17 mouse cellular contexts compared by ENCODE assay signal in genomic region chr11:97723709-97724108, GRCm38 (mm10). TPM values are rescaled to one million over a fixed set of nuclear protein-coding genes. Genes with fewer than 3 reads are reported as not detected.
DNase-seq lines count a peak whose midpoint lies in the region; ATAC-seq and TF ChIP-seq lines count a peak whose summit lies in the region.
"Had no signal": no experiment of that assay in that cellular context is flagged by ENCODE, and none has a peak within 500 bp of the region (broad histone marks: within the 10 kb centered on the region; RNA-seq: fewer than 3 reads in every experiment).

No protein-coding gene starts in this region.

- H3K27me3 ChIP-seq in heart, embryonic 12.5 days (replicated peaks): no peaks in the 10 kb centered on the region
- no peaks in the 10 kb centered on the region for H3K27me3 ChIP-seq in kidney, embryonic 16.5 days (ENCODE audit: insufficient read depth, low read length)
- H3K27me3 ChIP-seq in kidney, embryonic 14.5 days (ENCODE audit: control insufficient read depth, insufficient read depth, low read length): no peaks in the 10 kb centered on the region
- H3K27me3 ChIP-seq in lung, embryonic 14.5 days (ENCODE audit: insufficient read depth, low read length): no peaks in the 10 kb centered on the region
- H3K27me3 ChIP-seq in liver, embryonic 16.5 days (ENCODE audit: control insufficient read depth, insufficient read depth, low read depth, low read length): no peaks in the 10 kb centered on the region
- H3K27me3 ChIP-seq: embryonic facial prominence, embryonic 13.5 days; midbrain, embryonic 12.5 days; neural tube, embryonic 13.5 days had no signal

- peaks cover 6% of the 10 kb centered on the region for H3K4me1 ChIP-seq in heart, embryonic 12.5 days (replicated peaks)
- no peaks in the 10 kb centered on the region for H3K4me1 ChIP-seq in kidney, embryonic 16.5 days (ENCODE audit: insufficient read depth, low read length)
- no peaks in the 10 kb centered on the region for H3K4me1 ChIP-seq in kidney, embryonic 14.5 days (ENCODE audit: control insufficient read depth, insufficient read depth, low read length)
- H3K4me1 ChIP-seq in lung, embryonic 14.5 days (ENCODE audit: insufficient read depth): no peaks in the 10 kb centered on the region
- H3K4me1 ChIP-seq in lung, adult 2 months (ENCODE audit: control insufficient read depth, insufficient read depth, low read length): no peaks in the 10 kb centered on the region
- H3K4me1 ChIP-seq in liver, embryonic 16.5 days (ENCODE audit: control insufficient read depth, low read depth, low read length): no peaks in the 10 kb centered on the region; the same call in 1 of the 2 replicates
- H3K4me1 ChIP-seq: embryonic facial prominence, embryonic 13.5 days; midbrain, embryonic 12.5 days; neural tube, embryonic 13.5 days had no signal

- no peak overlapping the region for H3K4me2 ChIP-seq in heart, embryonic 12.5 days
- no peak overlapping the region for H3K4me2 ChIP-seq in kidney, embryonic 16.5 days (replicated peaks; ENCODE audit: low read depth, low read length)
- no peak overlapping the region for H3K4me2 ChIP-seq in kidney, embryonic 14.5 days (replicated peaks; ENCODE audit: low read depth, low read length)
- no peak overlapping the region for H3K4me2 ChIP-seq in lung, embryonic 14.5 days
- no peak overlapping the region for H3K4me2 ChIP-seq in liver, embryonic 16.5 days (ENCODE audit: low read depth, low read length)
- H3K4me2 ChIP-seq: embryonic facial prominence, embryonic 13.5 days; midbrain, embryonic 12.5 days; neural tube, embryonic 13.5 days had no signal

- no peak overlapping the region for H3K27ac ChIP-seq in heart, embryonic 12.5 days (ENCODE audit: poor library complexity, severe bottlenecking)
- peak overlapping the region; percentile 5; the same call in 1 of the 2 replicates for H3K27ac ChIP-seq in kidney, embryonic 16.5 days (ENCODE audit: low read length)
- H3K27ac ChIP-seq in kidney, embryonic 14.5 days (ENCODE audit: low read depth, low read length): no peak overlapping the region
- no peak overlapping the region for H3K27ac ChIP-seq in lung, embryonic 14.5 days (ENCODE audit: low read depth)
- no peak overlapping the region for H3K27ac ChIP-seq in liver, embryonic 16.5 days (ENCODE audit: low read length)
- H3K27ac ChIP-seq: embryonic facial prominence, embryonic 13.5 days; midbrain, embryonic 12.5 days; neural tube, embryonic 13.5 days had no signal

- peak; percentile 78 for ATAC-seq in heart, embryonic 12.5 days (ENCODE audit: insufficient number of reproducible peaks, low FRiP score)
- ATAC-seq in kidney, embryonic 16.5 days (ENCODE audit: low FRiP score, low TSS enrichment): peak; percentile 77
- no peak for ATAC-seq in kidney, embryonic 14.5 days (ENCODE audit: low FRiP score, low TSS enrichment)
- no peak for ATAC-seq in lung, embryonic 14.5 days (ENCODE audit: insufficient read depth)
- ATAC-seq in liver, embryonic 16.5 days (ENCODE audit: low read depth): peak; percentile 58; the same call in 1 of the 2 replicates
- ATAC-seq: forebrain, embryonic 16.5 days had no signal

- peaks cover 13% of the 10 kb centered on the region for H3K9me3 ChIP-seq in heart, embryonic 12.5 days (replicated peaks)
- H3K9me3 ChIP-seq in kidney, embryonic 16.5 days (ENCODE audit: low read length): no peaks in the 10 kb centered on the region; the same call in 1 of the 2 replicates
- no peaks in the 10 kb centered on the region for H3K9me3 ChIP-seq in kidney, embryonic 14.5 days (ENCODE audit: control insufficient read depth, low read length)
- H3K9me3 ChIP-seq in lung, embryonic 14.5 days (ENCODE audit: low read depth, low read length): no peaks in the 10 kb centered on the region
- H3K9me3 ChIP-seq in liver, embryonic 16.5 days (replicated peaks; ENCODE audit: control insufficient read depth, low read length): no peaks in the 10 kb centered on the region
- H3K9me3 ChIP-seq: neural tube, embryonic 13.5 days had no signal

- TF ChIP-seq CTCF in lung, embryonic 14.5 days (IDR thresholded peaks at IDR 0.05; ENCODE audit: low read depth): no peak
- no peak for TF ChIP-seq CTCF in lung, adult 2 months (IDR thresholded peaks at IDR 0.05; ENCODE audit: insufficient read depth, low read length)

- no peak overlapping the region for H3K4me3 ChIP-seq in heart, embryonic 12.5 days
- H3K4me3 ChIP-seq in kidney, embryonic 16.5 days (ENCODE audit: low read length): no peak overlapping the region
- H3K4me3 ChIP-seq in kidney, embryonic 14.5 days (ENCODE audit: low read length): no peak overlapping the region
- no peak overlapping the region for H3K4me3 ChIP-seq in lung, embryonic 14.5 days (ENCODE audit: low read depth, low read length)
- no peak overlapping the region for H3K4me3 ChIP-seq in lung, adult 2 months (replicated peaks; ENCODE audit: extremely low read depth, low read depth, low read length)
- H3K4me3 ChIP-seq in liver, embryonic 16.5 days (ENCODE audit: low read depth, low read length): no peak overlapping the region
- H3K4me3 ChIP-seq: embryonic facial prominence, embryonic 13.5 days; midbrain, embryonic 12.5 days; neural tube, embryonic 13.5 days had no signal

- 75% methylated on average over 7 of the region's 7 CpGs for WGBS in heart, embryonic 12.5 days
- 70% methylated on average over 7 of the region's 7 CpGs for WGBS in kidney, embryonic 16.5 days
- 70% methylated on average over 7 of the region's 7 CpGs for WGBS in kidney, embryonic 14.5 days
- 76% methylated on average over 7 of the region's 7 CpGs for WGBS in lung, embryonic 14.5 days
- 53% methylated on average over 7 of the region's 7 CpGs for WGBS in lung, adult 2 months
- WGBS in liver, embryonic 16.5 days (ENCODE audit: insufficient replicate concordance): 49% methylated on average over 7 of the region's 7 CpGs

- no peak overlapping the region for H3K9ac ChIP-seq in heart, embryonic 12.5 days
- H3K9ac ChIP-seq in kidney, embryonic 16.5 days (replicated peaks; ENCODE audit: low read length): no peak overlapping the region
- H3K9ac ChIP-seq in kidney, embryonic 14.5 days (ENCODE audit: low read depth, low read length): no peak overlapping the region
- H3K9ac ChIP-seq in lung, embryonic 14.5 days: no peak overlapping the region
- H3K9ac ChIP-seq in liver, embryonic 16.5 days (ENCODE audit: low read depth, low read length): no peak overlapping the region
- H3K9ac ChIP-seq: embryonic facial prominence, embryonic 13.5 days; midbrain, embryonic 12.5 days; neural tube, embryonic 13.5 days had no signal

- TF ChIP-seq POLR2A in lung, adult 2 months (IDR thresholded peaks at IDR 0.05; ENCODE audit: borderline replicate concordance, extremely low read depth, low read depth, low read length): no peak

- DNase-seq in heart, adult 8-10 months (ENCODE audit: low spot score): no peak
- peak; percentile 45 for DNase-seq in lung, embryonic 14.5 days
- no peak for DNase-seq in lung, adult 2 months
- no peak for DNase-seq in frontal cortex, postnatal 14 days (ENCODE audit: low spot score in 2 of 2)
- DNase-seq: cerebellum, adult 9-10 months; layer of hippocampus, postnatal 36 days; lung, postnatal 10 days; right cerebral cortex, postnatal 25 days; thymus, postnatal 25 days had no signal

- peaks cover 92% of the 10 kb centered on the region for H3K36me3 ChIP-seq in heart, embryonic 12.5 days
- H3K36me3 ChIP-seq in kidney, embryonic 16.5 days (ENCODE audit: insufficient read depth, low read length): peaks cover 77% of the 10 kb centered on the region
- peaks cover 81% of the 10 kb centered on the region for H3K36me3 ChIP-seq in kidney, embryonic 14.5 days (ENCODE audit: control insufficient read depth, insufficient read depth, low read length)
- peaks cover 92% of the 10 kb centered on the region for H3K36me3 ChIP-seq in lung, embryonic 14.5 days (ENCODE audit: insufficient read depth)
- peaks cover 28% of the 10 kb centered on the region for H3K36me3 ChIP-seq in liver, embryonic 16.5 days (ENCODE audit: control insufficient read depth, insufficient read depth)

RNA-seq across cellular contexts. Expression of gene Psmb3, which starts 20.5 kb away (rescaled TPM):
- 342 and 374 TPM in 2 replicates for polyA plus RNA-seq in heart, embryonic 12.5 days (2016; fragmentation: Nextera tagmentation; extraction: Ambion mirVana)
- total RNA-seq in heart, adult 8-10 months (2022): 100 to 1,000 TPM; 145 to 154 (median 150) TPM
- polyA plus RNA-seq in kidney, embryonic 16.5 days (2015; fragmentation: Nextera tagmentation; extraction: Ambion mirVana): 478 and 503 TPM in 2 replicates
- 525 and 539 TPM in 2 replicates for polyA plus RNA-seq in kidney, embryonic 14.5 days (2014; fragmentation: Nextera tagmentation; extraction: Ambion mirVana)
- 496 and 514 TPM in 2 replicates for polyA plus RNA-seq in lung, embryonic 14.5 days (2014; fragmentation: Nextera tagmentation; extraction: Ambion mirVana)
- 214 and 264 TPM in 2 replicates for polyA plus RNA-seq in lung, adult 2 months (2012; rRNA removed)
- 200 and 219 TPM in 2 replicates for polyA plus RNA-seq in liver, embryonic 16.5 days (2015; fragmentation: Nextera tagmentation; extraction: Ambion mirVana)

RNA-seq across cellular contexts. Expression of gene Pip4k2b, which starts 20.8 kb away (rescaled TPM):
- polyA plus RNA-seq in heart, embryonic 12.5 days (2016; fragmentation: Nextera tagmentation; extraction: Ambion mirVana): 1.3 and 1.4 TPM in 2 replicates
- 10 to 100 TPM; 21.9 to 26.6 (median 25.6) TPM for total RNA-seq in heart, adult 8-10 months (2022)
- polyA plus RNA-seq in kidney, embryonic 16.5 days (2015; fragmentation: Nextera tagmentation; extraction: Ambion mirVana): 1.7 and 1.8 TPM in 2 replicates
- polyA plus RNA-seq in kidney, embryonic 14.5 days (2014; fragmentation: Nextera tagmentation; extraction: Ambion mirVana): 1.9 and 2.6 TPM in 2 replicates
- 1.3 and 2.3 TPM in 2 replicates for polyA plus RNA-seq in lung, embryonic 14.5 days (2014; fragmentation: Nextera tagmentation; extraction: Ambion mirVana)
- polyA plus RNA-seq in lung, adult 2 months (2012; rRNA removed): 11.9 and 14.6 TPM in 2 replicates
- polyA plus RNA-seq in liver, embryonic 16.5 days (2015; fragmentation: Nextera tagmentation; extraction: Ambion mirVana): 0.35 and 0.65 TPM in 2 replicates

RNA-seq across cellular contexts. Expression of gene Pcgf2, which starts 23.4 kb away (rescaled TPM):
- 11.0 and 12.3 TPM in 2 replicates for polyA plus RNA-seq in heart, embryonic 12.5 days (2016; fragmentation: Nextera tagmentation; extraction: Ambion mirVana)
- total RNA-seq in heart, adult 8-10 months (2022): 1 to 10 TPM; 4.6 to 6.3 (median 5.3) TPM
- 12.3 and 16.3 TPM in 2 replicates for polyA plus RNA-seq in kidney, embryonic 16.5 days (2015; fragmentation: Nextera tagmentation; extraction: Ambion mirVana)
- 19.3 and 23.1 TPM in 2 replicates for polyA plus RNA-seq in kidney, embryonic 14.5 days (2014; fragmentation: Nextera tagmentation; extraction: Ambion mirVana)
- polyA plus RNA-seq in lung, embryonic 14.5 days (2014; fragmentation: Nextera tagmentation; extraction: Ambion mirVana): 16.0 and 19.7 TPM in 2 replicates
- 65.9 and 81.9 TPM in 2 replicates for polyA plus RNA-seq in lung, adult 2 months (2012; rRNA removed)
- polyA plus RNA-seq in liver, embryonic 16.5 days (2015; fragmentation: Nextera tagmentation; extraction: Ambion mirVana): 1.6 and 2.1 TPM in 2 replicates

RNA-seq across cellular contexts. Expression of gene Cisd3, which starts 38.1 kb away (rescaled TPM):
- polyA plus RNA-seq in heart, embryonic 12.5 days (2016; fragmentation: Nextera tagmentation; extraction: Ambion mirVana): 40.5 and 44.8 TPM in 2 replicates
- total RNA-seq in heart, adult 8-10 months (2022): 100 to 1,000 TPM; 133 to 158 (median 141) TPM
- 47.3 and 53.1 TPM in 2 replicates for polyA plus RNA-seq in kidney, embryonic 16.5 days (2015; fragmentation: Nextera tagmentation; extraction: Ambion mirVana)
- polyA plus RNA-seq in kidney, embryonic 14.5 days (2014; fragmentation: Nextera tagmentation; extraction: Ambion mirVana): 30.5 and 34.2 TPM in 2 replicates
- polyA plus RNA-seq in lung, embryonic 14.5 days (2014; fragmentation: Nextera tagmentation; extraction: Ambion mirVana): 27.1 and 35.3 TPM in 2 replicates
- polyA plus RNA-seq in lung, adult 2 months (2012; rRNA removed): 26.4 and 34.0 TPM in 2 replicates
- polyA plus RNA-seq in liver, embryonic 16.5 days (2015; fragmentation: Nextera tagmentation; extraction: Ambion mirVana): 16.5 and 19.8 TPM in 2 replicates

RNA-seq across cellular contexts. Expression of gene Cwc25, which starts 42.6 kb away (rescaled TPM):
- 10.9 and 11.4 TPM in 2 replicates for polyA plus RNA-seq in heart, embryonic 12.5 days (2016; fragmentation: Nextera tagmentation; extraction: Ambion mirVana)
- total RNA-seq in heart, adult 8-10 months (2022): 1 to 10 TPM; 6.1 to 7.1 (median 6.3) TPM
- 15.1 and 18.4 TPM in 2 replicates for polyA plus RNA-seq in kidney, embryonic 16.5 days (2015; fragmentation: Nextera tagmentation; extraction: Ambion mirVana)
- 12.6 and 13.7 TPM in 2 replicates for polyA plus RNA-seq in kidney, embryonic 14.5 days (2014; fragmentation: Nextera tagmentation; extraction: Ambion mirVana)
- polyA plus RNA-seq in lung, embryonic 14.5 days (2014; fragmentation: Nextera tagmentation; extraction: Ambion mirVana): 13.3 and 14.2 TPM in 2 replicates
- polyA plus RNA-seq in lung, adult 2 months (2012; rRNA removed): 7.0 and 11.6 TPM in 2 replicates
- polyA plus RNA-seq in liver, embryonic 16.5 days (2015; fragmentation: Nextera tagmentation; extraction: Ambion mirVana): 5.4 and 6.0 TPM in 2 replicates

Comparison
In these comparisons a context has a peak if more than half of its experiments do, and no peak if none do; other contexts are left out.
1. ATAC-seq: peak in heart, embryonic 12.5 days (single experiment), kidney, embryonic 16.5 days (single experiment) and liver, embryonic 16.5 days (single experiment); none in kidney, embryonic 14.5 days (single experiment) and lung, embryonic 14.5 days (single experiment).